Mouse (Mus musculus): ENCODE measurements at regions not wholly inside any gene's neighbourhood (a gene's known extent, or its start where the extent isn't known, plus 50 kb on each side); places are given as distances from the start of the nearest gene placed in this dataset.

- no peak for DNase-seq (ENCODE audit: low spot score in 2 of 2)
Measured at GRCm38 (mm10) chr3:52762549-52762948, 254.5 kb downstream of the Cog6 start.

- no peak for DNase-seq (ENCODE audit: low spot score in 2 of 2)
Measured at GRCm38 (mm10) chr3:52759846-52760245, 257.2 kb downstream of the Cog6 start.

GRCm38 (mm10) chr3:52758561-52758960 lies 258.5 kb downstream of the Cog6 start:
- DNase-seq (ENCODE audit: low spot score in 2 of 2) = peak; percentile 40 to 42

- DNase-seq (ENCODE audit: low spot score in 2 of 2) = no peak
Measured at GRCm38 (mm10) chr3:52756816-52757215, 260.2 kb downstream of the Cog6 start.

GRCm38 (mm10) chr3:52756006-52756405 lies 261.0 kb downstream of the Cog6 start:
- no peak for DNase-seq (ENCODE audit: low spot score in 2 of 2)

- no peak for DNase-seq (ENCODE audit: low spot score in 2 of 2)
Measured at GRCm38 (mm10) chr3:52754978-52755377, 262.1 kb downstream of the Cog6 start.

GRCm38 (mm10) chr3:52754401-52754800 lies 262.6 kb downstream of the Cog6 start:
- no peak for DNase-seq (ENCODE audit: low spot score in 2 of 2)

- DNase-seq (ENCODE audit: low spot score in 2 of 2) = no peak
Measured at GRCm38 (mm10) chr3:52746917-52747316, 270.1 kb downstream of the Cog6 start.

GRCm38 (mm10) chr3:52744334-52744733 lies 272.7 kb downstream of the Cog6 start:
- no peak for DNase-seq (ENCODE audit: low spot score in 2 of 2)

- DNase-seq (ENCODE audit: low spot score in 2 of 2) = no peak
Measured at GRCm38 (mm10) chr3:52740466-52741026, 276.5 kb downstream of the Cog6 start.

GRCm38 (mm10) chr3:52739526-52739925 lies 277.5 kb downstream of the Cog6 start:
- DNase-seq (ENCODE audit: low spot score in 2 of 2) = no peak

GRCm38 (mm10) chr3:52738386-52738785 lies 278.7 kb downstream of the Cog6 start:
- no peak for DNase-seq (ENCODE audit: low spot score in 2 of 2)

- DNase-seq (ENCODE audit: low spot score in 2 of 2) = no peak
Measured at GRCm38 (mm10) chr3:52735939-52736338, 281.1 kb downstream of the Cog6 start.

GRCm38 (mm10) chr3:52731941-52732340 lies 285.1 kb downstream of the Cog6 start:
- DNase-seq (ENCODE audit: low spot score in 2 of 2) = no peak

- DNase-seq (ENCODE audit: low spot score in 2 of 2) = no peak
Measured at GRCm38 (mm10) chr3:52731491-52731890, 285.5 kb downstream of the Cog6 start.

GRCm38 (mm10) chr3:52729731-52730130 lies 287.3 kb downstream of the Cog6 start:
- DNase-seq (ENCODE audit: low spot score in 2 of 2) = no peak

GRCm38 (mm10) chr3:52728860-52729259 lies 288.2 kb downstream of the Cog6 start:
- no peak for DNase-seq (ENCODE audit: low spot score in 2 of 2)

- DNase-seq (ENCODE audit: low spot score in 2 of 2) = no peak
Measured at GRCm38 (mm10) chr3:52728426-52728825, 288.6 kb downstream of the Cog6 start.

- no peak for DNase-seq (ENCODE audit: low spot score in 2 of 2)
Measured at GRCm38 (mm10) chr3:52724354-52724753, 292.7 kb downstream of the Cog6 start.

GRCm38 (mm10) chr3:52722946-52723345 lies 294.1 kb downstream of the Cog6 start:
- DNase-seq (ENCODE audit: low spot score in 2 of 2) = peak in 1 of 2 experiments; percentile 18

GRCm38 (mm10) chr3:52719181-52719580 lies 297.9 kb downstream of the Cog6 start:
- no peak for DNase-seq (ENCODE audit: low spot score in 2 of 2)

GRCm38 (mm10) chr3:52717324-52717723 lies 299.7 kb downstream of the Cog6 start:
- no peak for DNase-seq (ENCODE audit: low spot score in 2 of 2)

GRCm38 (mm10) chr3:52712151-52712550 lies 304.9 kb downstream of the Cog6 start:
- DNase-seq (ENCODE audit: low spot score in 2 of 2) = no peak

GRCm38 (mm10) chr3:52711133-52711532 lies 305.9 kb downstream of the Cog6 start:
- no peak for DNase-seq (ENCODE audit: low spot score in 2 of 2)
